Mouse (Mus musculus) right cerebral cortex, postnatal 4 days (tissue): ENCODE data around the gene Nckap1l.
A peak's percentile ranks its signal among the peaks of the same experiment; 100 is the strongest.
"Not testable (repeated sequence)": the region's sequence is repeated elsewhere in the genome, so short reads cannot be mapped to it uniquely, and the experiment has no call there.

Experiments
- DNase-seq: peaks from one replicate; pipeline ENCODE4 v3.0.0-alpha.2; 2022

The Nckap1l gene

GRCm38 (mm10) chr15:103453551-103454218 lies at the start of gene Nckap1l:
Nckap1l (plus strand) TSS chr15:103453794.
- DNase-seq = no peak

GRCm38 (mm10) chr15:103405586-103405985 lies 48.0 kb upstream of the Nckap1l start:
- DNase-seq = not testable (repeated sequence)

- DNase-seq = no peak
These were observed 26.6 kb upstream of the Nckap1l start for GRCm38 (mm10) chr15:103427017-103427416.

- no peak for DNase-seq
These were observed 23.4 kb upstream of the Nckap1l start, which contains the start of gene Gtsf1 for GRCm38 (mm10) chr15:103430241-103430640. Gtsf1 (minus strand) TSS chr15:103430470.

GRCm38 (mm10) chr15:103445966-103446365 lies 7.6 kb upstream of the Nckap1l start:
- not testable (repeated sequence) for DNase-seq

GRCm38 (mm10) chr15:103448369-103448768 lies 5.2 kb upstream of the Nckap1l start, which contains the start of gene Gtsf2:
Gtsf2 (minus strand) TSS chr15:103448469.
- no peak for DNase-seq

- DNase-seq = no peak
These were observed 855 bp downstream of the Nckap1l start for GRCm38 (mm10) chr15:103454449-103454848.

GRCm38 (mm10) chr15:103462539-103463261 lies 9.1 kb downstream of the Nckap1l start:
- peak; percentile 20 for DNase-seq

GRCm38 (mm10) chr15:103471488-103472194 lies 18.0 kb downstream of the Nckap1l start:
- DNase-seq = no peak

- no peak for DNase-seq
These were observed 18.7 kb downstream of the Nckap1l start for GRCm38 (mm10) chr15:103472265-103472664.

DNA sequence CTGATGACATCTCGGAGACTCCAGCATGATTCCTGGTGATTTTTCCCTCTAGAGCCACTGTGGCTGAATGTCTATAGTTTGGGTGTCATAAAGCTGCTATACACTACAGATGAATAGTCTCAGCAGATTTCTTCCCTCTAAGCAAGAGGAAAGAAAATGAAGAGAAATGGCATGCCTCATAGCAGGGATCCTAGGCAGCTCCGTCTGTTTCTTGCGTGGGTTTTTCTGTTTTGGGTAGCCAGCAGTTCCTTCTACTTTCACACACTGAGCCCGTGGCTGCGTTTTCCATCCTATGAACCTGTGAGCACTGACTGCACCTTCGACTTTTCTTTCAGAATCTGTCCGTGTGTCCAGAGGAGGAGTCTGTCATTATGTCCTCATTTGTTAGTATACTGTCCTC lies 19.6 kb downstream of the Nckap1l start:
- no peak for DNase-seq

DNA sequence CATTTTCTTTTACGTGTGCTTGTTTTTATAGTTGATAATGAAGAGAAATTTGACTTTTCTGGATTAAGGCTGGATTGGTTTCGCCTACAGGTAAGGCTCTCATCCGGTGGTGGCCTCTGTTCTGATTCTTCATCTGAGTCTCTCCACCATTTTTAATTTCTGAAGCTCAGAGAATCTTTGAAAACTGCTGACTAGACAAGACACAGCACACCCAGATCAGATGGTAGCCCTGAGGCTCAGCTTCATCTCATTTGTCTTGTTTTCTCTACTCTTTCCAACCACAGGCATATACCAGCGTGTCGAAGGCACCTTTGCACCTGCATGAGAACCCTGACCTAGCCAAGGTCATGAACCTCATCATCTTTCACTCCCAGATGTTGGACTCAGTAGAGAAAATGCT lies 20.2 kb downstream of the Nckap1l start:
- DNase-seq = no peak

DNA sequence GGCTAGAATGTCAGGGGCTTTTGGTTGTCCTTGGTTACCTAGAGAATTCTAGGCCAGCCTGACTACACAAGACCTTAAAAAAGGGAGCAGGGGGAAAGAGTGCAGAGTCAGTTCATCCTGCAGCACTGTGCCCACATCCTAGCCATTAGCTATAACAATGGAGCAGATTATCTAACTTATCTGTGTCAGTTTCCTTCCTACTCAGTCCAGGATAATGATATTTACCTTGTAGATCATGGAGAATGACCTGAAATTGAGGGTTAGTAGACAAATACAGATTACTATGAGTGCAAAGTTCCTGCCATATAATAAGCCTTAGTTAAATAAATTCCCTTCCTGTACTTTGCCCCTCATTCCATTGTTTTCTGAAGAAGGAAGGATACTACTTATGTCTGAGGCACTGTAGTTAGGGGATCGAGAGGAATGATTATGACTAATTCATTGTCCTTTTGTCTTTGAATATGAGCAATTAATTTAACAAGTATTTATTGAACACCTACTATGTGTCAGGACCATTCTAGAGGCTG lies 25.5 kb downstream of the Nckap1l start:
- no peak for DNase-seq

GRCm38 (mm10) chr15:103480129-103480528 lies 26.5 kb downstream of the Nckap1l start:
- DNase-seq = no peak

DNA sequence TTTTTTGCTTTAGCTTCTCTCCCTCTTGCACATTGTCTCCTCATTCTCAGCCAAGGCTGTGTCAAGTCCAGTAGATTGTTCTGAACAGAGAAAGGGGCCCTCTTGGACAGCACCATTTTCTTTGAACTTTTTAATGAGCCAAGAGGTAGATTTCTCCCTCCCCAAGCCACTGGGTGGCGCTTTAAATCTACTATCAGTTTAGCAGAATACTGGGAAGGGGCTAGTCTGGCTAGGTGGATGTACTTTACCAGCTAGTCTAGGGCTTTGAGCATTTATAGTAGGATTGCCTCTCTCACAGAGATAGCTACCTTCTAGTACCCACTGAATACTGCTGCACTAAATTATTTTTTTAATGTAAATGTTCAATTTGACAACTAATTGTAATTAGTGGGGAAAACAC lies 28.9 kb downstream of the Nckap1l start:
- peak; percentile 61 for DNase-seq

DNA sequence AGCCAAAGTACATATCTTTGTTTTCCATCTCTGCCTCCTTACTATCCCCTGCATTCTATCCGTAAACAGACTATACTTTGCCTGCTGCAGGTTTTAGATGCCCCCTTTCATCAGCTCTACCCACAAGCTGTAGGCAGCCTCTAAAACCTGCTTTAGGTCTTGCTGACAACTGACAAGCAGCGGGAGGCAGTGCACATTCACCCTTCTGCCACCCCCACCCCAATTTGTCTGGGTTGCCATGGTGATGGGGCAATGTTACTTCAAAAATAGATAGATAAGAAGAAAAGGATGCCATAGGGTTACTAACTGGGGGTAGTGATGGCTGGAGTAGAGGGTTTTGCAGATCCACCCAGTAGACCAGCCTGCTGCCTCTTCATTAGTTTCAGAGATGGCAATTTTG lies 30.9 kb downstream of the Nckap1l start:
- DNase-seq = no peak

- no peak for DNase-seq
These were observed 31.5 kb downstream of the Nckap1l start for GRCm38 (mm10) chr15:103485106-103485505.

DNA sequence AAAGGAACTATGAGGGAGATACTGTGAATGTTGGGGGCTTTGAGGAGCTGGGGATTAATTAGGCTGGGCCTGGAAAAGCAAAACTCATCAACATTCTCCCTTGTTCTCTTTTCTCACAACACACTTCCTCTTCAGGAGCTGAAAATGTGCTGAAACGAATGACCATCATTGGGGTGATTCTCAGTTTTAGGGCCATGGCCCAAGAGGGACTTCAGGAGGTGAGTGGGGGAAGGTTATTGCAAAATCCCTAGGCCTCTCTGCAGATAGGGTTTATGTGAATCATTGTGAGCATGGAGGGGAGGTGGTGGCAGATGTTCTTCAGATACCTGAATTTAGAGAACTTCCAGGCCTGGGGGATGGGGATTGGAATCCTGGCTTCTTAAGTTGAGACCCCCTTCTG lies 33.1 kb downstream of the Nckap1l start:
- DNase-seq = no peak

GRCm38 (mm10) chr15:103488336-103488735 lies 34.7 kb downstream of the Nckap1l start:
- DNase-seq = no peak

DNA sequence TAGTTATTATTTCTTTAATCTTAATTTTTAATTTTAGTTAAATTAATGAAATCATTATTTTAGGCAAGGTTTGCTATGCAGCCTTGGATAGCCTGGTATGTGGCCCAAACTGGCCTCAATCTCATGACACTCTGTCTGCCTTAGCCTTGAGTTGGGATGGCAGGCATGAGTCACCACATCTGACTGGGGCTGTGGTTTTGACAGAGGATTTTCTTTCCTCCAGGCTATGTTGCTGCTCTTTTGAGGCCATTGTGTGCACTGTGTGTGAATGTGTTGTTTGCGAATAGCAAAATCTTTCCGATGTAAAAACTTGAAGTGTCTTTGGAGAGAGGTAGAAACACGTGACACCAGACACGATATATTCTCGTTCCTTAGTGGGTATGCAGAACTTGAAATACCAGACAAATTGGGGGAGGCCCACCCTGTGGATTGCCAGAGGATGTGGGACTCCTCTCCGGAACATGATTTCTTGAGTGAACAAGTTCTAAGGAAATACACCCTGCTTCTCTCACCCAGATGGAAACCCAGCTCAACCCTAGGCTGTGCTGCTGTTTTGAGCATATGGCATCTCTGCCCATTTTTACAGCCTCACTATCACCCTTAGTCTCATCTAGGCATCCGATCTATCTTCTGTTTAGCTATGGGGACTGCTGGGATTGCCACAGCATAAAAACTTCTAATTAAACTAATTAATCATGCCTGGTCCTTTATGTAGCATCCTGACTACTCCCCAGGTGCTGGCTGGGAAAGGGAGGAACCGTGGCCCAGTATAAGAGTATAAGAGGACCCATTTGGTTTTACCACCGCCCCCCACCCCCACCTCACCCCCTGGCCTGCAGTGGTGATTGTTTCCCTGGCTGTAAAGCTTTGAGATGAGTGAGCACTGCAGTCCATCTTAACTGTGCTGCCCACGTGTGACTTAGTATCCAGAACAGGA lies 42.9 kb downstream of the Nckap1l start:
- DNase-seq = no peak

- no peak for DNase-seq
These were observed 44.6 kb downstream of the Nckap1l start for GRCm38 (mm10) chr15:103498157-103498556.

DNA sequence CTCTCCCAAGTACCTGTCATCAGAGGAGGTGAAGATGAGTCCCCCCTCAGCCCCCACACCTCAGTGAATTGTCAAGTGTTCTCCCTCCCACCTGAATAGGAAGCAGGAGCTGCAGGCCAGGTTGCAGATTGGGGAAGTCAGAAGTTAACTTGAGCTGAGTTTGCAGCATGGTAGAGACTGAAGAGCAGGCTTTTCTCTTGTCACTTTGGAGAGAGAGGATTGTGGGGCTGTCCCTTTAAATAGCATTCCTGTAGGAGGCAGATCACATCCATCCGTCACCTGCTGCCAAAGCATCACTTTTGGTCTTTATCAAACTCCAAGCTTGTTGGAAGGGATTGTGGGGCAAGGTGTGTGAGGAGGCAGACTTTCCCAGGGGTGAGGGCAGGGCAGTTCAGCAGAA lies 47.1 kb downstream of the Nckap1l start:
- no peak for DNase-seq
